Mouse (Mus musculus) brain, embryonic 14.5 days (tissue): ENCODE results near the gene Fgb.

Experiments used
- CTCF ChIP-seq: fragments of 200-500 bp; IDR thresholded peaks from 2 replicates; pipeline ENCODE4 v1.5.1; 2012; ENCODE audit warnings: inconsistent platforms, mild to moderate bottlenecking, moderate library complexity, borderline replicate concordance; ENCODE audit not compliant: insufficient read depth, insufficient read length; ENCODE audit errors: extremely low read depth
- POLR2A ChIP-seq: fragments of 200-500 bp; IDR thresholded peaks from 2 replicates; pipeline ENCODE4 v1.6.1; 2012; ENCODE audit warnings: mild to moderate bottlenecking, inconsistent platforms, borderline replicate concordance; ENCODE audit not compliant: poor library complexity, insufficient read depth, insufficient read length, severe bottlenecking; ENCODE audit errors: extremely low read depth

DNA sequence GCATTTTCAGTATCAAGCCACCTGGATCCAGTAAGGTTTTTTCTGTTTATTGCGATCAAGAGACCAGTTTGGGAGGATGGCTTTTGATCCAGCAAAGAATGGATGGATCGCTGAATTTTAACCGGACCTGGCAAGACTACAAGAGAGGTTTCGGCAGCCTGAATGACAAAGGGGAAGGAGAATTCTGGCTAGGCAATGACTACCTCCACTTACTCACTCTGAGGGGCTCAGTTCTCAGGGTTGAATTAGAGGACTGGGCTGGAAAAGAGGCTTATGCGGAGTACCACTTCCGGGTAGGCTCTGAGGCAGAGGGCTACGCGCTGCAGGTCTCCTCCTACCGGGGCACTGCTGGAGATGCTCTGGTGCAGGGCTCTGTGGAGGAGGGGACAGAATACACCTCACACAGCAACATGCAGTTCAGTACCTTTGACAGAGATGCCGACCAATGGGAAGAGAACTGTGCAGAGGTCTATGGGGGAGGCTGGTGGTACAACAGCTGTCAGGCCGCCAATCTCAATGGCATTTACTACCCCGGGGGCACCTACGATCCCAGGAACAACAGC, 16.8 kb downstream of the Fgb start:
- TF ChIP-seq CTCF = no peak
- no peak for TF ChIP-seq POLR2A
